Mouse (Mus musculus) embryo, embryonic 9.5 days (tissue): ENCODE results near the gene Sort1.
A peak's percentile ranks its signal among the peaks of the same experiment; 100 is the strongest.

Experiments used
- DNase-seq: peaks from one replicate; pipeline ENCODE4 v3.0.0-alpha.2; 2017; ENCODE audit errors: extremely low spot score

The Sort1 gene

GRCm38 (mm10) chr3:108295379-108296219 lies 11.7 kb downstream of the Sort1 start:
- no peak for DNase-seq

- peak; percentile 70 for DNase-seq
Observed at GRCm38 (mm10) chr3:108296220-108297049, 12.6 kb downstream of the Sort1 start.

GRCm38 (mm10) chr3:108297050-108297419 lies 13.2 kb downstream of the Sort1 start:
- no peak for DNase-seq

GRCm38 (mm10) chr3:108297603-108298553 lies 14.0 kb downstream of the Sort1 start:
- peak; percentile 24 for DNase-seq

GRCm38 (mm10) chr3:108300455-108301030 lies 16.7 kb downstream of the Sort1 start:
- no peak for DNase-seq

GRCm38 (mm10) chr3:108303683-108304082 lies 19.8 kb downstream of the Sort1 start:
- DNase-seq, result no peak

- no peak for DNase-seq
Observed at GRCm38 (mm10) chr3:108304747-108305146, 20.9 kb downstream of the Sort1 start.

- no peak for DNase-seq
Observed at GRCm38 (mm10) chr3:108306387-108306786, 22.5 kb downstream of the Sort1 start.

GRCm38 (mm10) chr3:108307485-108307884 lies 23.6 kb downstream of the Sort1 start:
- DNase-seq, result no peak

- no peak for DNase-seq
Observed at GRCm38 (mm10) chr3:108310921-108311341, 27.0 kb downstream of the Sort1 start.

GRCm38 (mm10) chr3:108311688-108312087 lies 27.8 kb downstream of the Sort1 start:
- no peak for DNase-seq

GRCm38 (mm10) chr3:108312414-108312813 lies 28.5 kb downstream of the Sort1 start:
- DNase-seq, result no peak

- no peak for DNase-seq
Observed at GRCm38 (mm10) chr3:108313138-108313537, 29.3 kb downstream of the Sort1 start.

GRCm38 (mm10) chr3:108314038-108314675 lies 30.3 kb downstream of the Sort1 start:
- DNase-seq, result no peak

- DNase-seq, result no peak
Observed at GRCm38 (mm10) chr3:108318517-108318916, 34.6 kb downstream of the Sort1 start.

GRCm38 (mm10) chr3:108321671-108322070 lies 37.8 kb downstream of the Sort1 start:
- no peak for DNase-seq

GRCm38 (mm10) chr3:108322136-108322535 lies 38.3 kb downstream of the Sort1 start:
- no peak for DNase-seq

- no peak for DNase-seq
Observed at GRCm38 (mm10) chr3:108322962-108323361, 39.1 kb downstream of the Sort1 start.

- no peak for DNase-seq
Observed at GRCm38 (mm10) chr3:108324837-108325236, 41.0 kb downstream of the Sort1 start.

GRCm38 (mm10) chr3:108325521-108325920 lies 41.6 kb downstream of the Sort1 start:
- DNase-seq, result no peak

- no peak for DNase-seq
Observed at GRCm38 (mm10) chr3:108327275-108327674, 43.4 kb downstream of the Sort1 start.
